Mouse (Mus musculus) heart, embryonic 14.5 days (tissue): Measurements from ENCODE around the gene Pign. TPM values are rescaled to one million over a fixed set of nuclear protein-coding genes. Genes with fewer than 3 reads are reported as not detected.

Experiments
- microRNA-seq: library from miRNA; unstranded; fragments of <30 nt; microRNA quantifications from one replicate; pipeline ENCODE4, GENCODE M21; 2016
- polyA plus RNA-seq: library from polyadenylated mRNA; unstranded; fragments of >200 nt; fragmentation: Nextera tagmentation; extraction: Ambion mirVana; gene quantifications from 2 replicates; pipeline ENCODE4 v1.2.1, GENCODE M21; 2014

Gene Pign
- polyA plus RNA-seq, 1 experiment from 2014 or later, result 15.6 TPM

Small RNA genes within 50 kb of the gene (microRNA-seq; reads per million reads assigned to microRNA genes)
- not detected for gene Gm22426

Other genes with a start within 250 kb of the Pign start
- gene Relch, start 184 bp upstream of the Pign start, polyA plus RNA-seq, result 17.8 and 20.8 TPM in 2 replicates
- gene Tnfrsf11a, start 117.0 kb upstream of the Pign start, polyA plus RNA-seq, result 0.34 and 0.77 TPM in 2 replicates